Mouse (Mus musculus): ENCODE measurements at regions not wholly inside any gene's neighbourhood (a gene's known extent, or its start where the extent isn't known, plus 50 kb on each side); places are given as distances from the start of the nearest gene placed in this dataset.

DNA sequence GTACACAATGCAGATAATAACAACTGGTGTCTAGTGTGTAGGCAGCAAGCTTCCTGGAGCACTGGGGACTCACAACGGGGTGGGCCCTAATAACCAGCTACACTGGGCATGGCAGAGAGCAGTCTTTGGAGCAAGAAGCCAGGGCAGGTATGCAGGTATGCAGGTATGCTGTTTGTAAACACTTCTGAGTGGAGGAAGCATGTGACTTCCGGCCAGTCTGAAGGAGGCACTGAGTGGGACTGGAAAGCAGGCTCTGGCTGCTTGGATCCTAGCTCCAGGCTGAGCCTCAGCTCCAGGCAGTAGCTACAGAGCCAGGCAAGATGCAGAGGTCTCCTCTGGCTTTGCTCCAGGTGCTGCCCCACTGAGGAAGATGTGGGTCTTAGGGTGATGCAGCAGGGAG is 129.9 kb downstream of the 2410131K14Rik start:
- no peaks in the 10 kb centered on the region for H3K36me3 ChIP-seq
- no peak overlapping the region for H3K4me3 ChIP-seq
- H3K27me3 ChIP-seq, result no peaks in the 10 kb centered on the region
- 62% methylated on average over 2 of the region's 2 CpGs for WGBS
- H3K9me3 ChIP-seq, result no peaks in the 10 kb centered on the region
- H3K4me2 ChIP-seq (replicated peaks), result no peak overlapping the region
- no peak overlapping the region for H3K9ac ChIP-seq (replicated peaks)
- H3K4me1 ChIP-seq, result peaks cover 21% of the 10 kb centered on the region
- no peak overlapping the region for H3K27ac ChIP-seq (replicated peaks)
- no peak for ATAC-seq (replicated peaks)

DNA sequence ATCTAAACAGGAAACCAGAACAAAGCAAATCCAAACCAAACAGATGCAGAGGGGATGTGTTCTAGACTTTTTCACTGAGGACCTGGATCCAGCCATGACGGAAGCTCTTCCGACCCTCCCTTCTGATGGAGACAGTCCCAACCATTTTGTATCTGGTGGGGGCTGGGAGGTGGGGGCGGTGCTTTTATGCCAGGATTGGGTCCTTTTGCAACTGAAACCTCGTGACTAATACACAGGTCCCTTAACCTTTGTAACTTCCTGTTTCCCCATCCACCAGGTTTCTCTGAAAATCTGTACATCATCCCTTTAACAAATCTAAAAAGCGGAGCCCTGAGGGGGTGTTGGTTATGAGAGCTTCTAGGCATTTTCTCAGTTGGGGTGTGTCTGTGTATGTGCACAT is 130.9 kb downstream of the 2410131K14Rik start:
- no peak for ATAC-seq (replicated peaks)
- H3K9me3 ChIP-seq, result no peaks in the 10 kb centered on the region
- H3K4me2 ChIP-seq (replicated peaks), result no peak overlapping the region
- WGBS, result 77% methylated on average over 5 of the region's 5 CpGs
- H3K27ac ChIP-seq (replicated peaks), result no peak overlapping the region
- H3K4me1 ChIP-seq, result peaks cover 28% of the 10 kb centered on the region
- H3K27me3 ChIP-seq, result no peaks in the 10 kb centered on the region
- no peak overlapping the region for H3K4me3 ChIP-seq
- no peaks in the 10 kb centered on the region for H3K36me3 ChIP-seq
- no peak overlapping the region for H3K9ac ChIP-seq (replicated peaks)

DNA sequence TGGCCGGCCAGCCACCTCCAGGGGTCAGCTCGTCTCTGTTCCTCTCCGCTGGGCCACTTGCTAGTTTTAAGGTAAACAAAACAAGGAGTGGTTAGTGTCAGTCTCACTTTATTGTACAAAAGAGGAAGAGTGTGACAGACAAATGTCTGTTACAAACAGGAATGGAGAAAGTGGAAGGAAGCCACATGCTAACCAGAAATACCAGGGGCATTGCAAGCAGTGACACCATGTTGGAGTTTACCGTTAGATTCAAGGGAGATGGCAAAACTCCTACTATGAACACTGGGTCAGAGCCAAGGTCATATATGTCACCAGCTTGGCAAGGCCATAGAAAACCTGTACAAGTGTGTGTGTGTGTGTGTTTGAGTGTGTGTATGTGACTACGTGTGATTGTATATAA is 131.5 kb downstream of the 2410131K14Rik start:
- Histone ChIP-seq H3K4me3 (no peak overlapping the region), H3K36me3 (no peaks in the 10 kb centered on the region), H3K4me2 (replicated peaks) (no peak overlapping the region), H3K9me3 (no peaks in the 10 kb centered on the region), H3K4me1 (peaks cover 31% of the 10 kb centered on the region), H3K9ac (replicated peaks) (no peak overlapping the region), H3K27ac (replicated peaks) (no peak overlapping the region), H3K27me3 (no peaks in the 10 kb centered on the region)
- no peak for ATAC-seq (replicated peaks)
- 74% methylated on average over 5 of the region's 5 CpGs for WGBS

DNA sequence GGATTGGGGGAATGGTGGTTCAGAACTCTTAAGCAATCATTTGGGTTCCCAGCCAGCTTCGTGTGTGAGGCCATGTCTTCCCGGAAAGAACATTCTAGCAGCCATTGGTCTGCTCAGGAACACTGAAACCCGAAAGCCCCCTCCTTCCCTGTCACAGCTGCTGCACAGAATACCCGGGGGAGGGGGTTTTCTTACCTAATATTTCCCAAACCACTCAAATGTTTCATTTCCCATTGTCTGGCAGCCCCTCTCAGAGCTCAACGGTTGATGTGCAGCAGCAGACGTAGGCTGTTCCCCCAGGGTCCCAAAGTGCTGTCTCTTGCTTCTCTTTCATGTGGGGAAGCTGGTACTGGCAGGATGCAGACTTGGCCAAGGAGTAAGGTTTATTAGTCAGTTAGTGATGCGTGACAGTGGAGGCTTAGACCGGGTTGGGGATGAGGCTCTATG is 132.4 kb downstream of the 2410131K14Rik start:
- no peak overlapping the region for H3K27ac ChIP-seq (replicated peaks)
- no peaks in the 10 kb centered on the region for H3K36me3 ChIP-seq
- H3K9me3 ChIP-seq, result no peaks in the 10 kb centered on the region
- H3K4me3 ChIP-seq, result no peak overlapping the region
- H3K4me1 ChIP-seq, result peaks cover 35% of the 10 kb centered on the region
- 54% methylated on average over 8 of the region's 8 CpGs for WGBS
- H3K4me2 ChIP-seq (replicated peaks), result no peak overlapping the region
- H3K9ac ChIP-seq (replicated peaks), result no peak overlapping the region
- no peaks in the 10 kb centered on the region for H3K27me3 ChIP-seq
- no peak for ATAC-seq (replicated peaks)

GRCm38 (mm10) chr5:118379245-118380051 is 134.4 kb downstream of the 2410131K14Rik start:
- no peak overlapping the region for H3K27ac ChIP-seq (replicated peaks)

GRCm38 (mm10) chr5:118380052-118380421 is 135.0 kb downstream of the 2410131K14Rik start:
- peak overlapping the region; percentile 86 for H3K4me2 ChIP-seq (replicated peaks)

More at GRCm38 (mm10) chr5:118379245-118380051, 134.4 kb downstream of the 2410131K14Rik start:
- WGBS, result 35% methylated on average over 24 of the region's 24 CpGs
- no peak overlapping the region for H3K4me3 ChIP-seq
- no peaks in the 10 kb centered on the region for H3K9me3 ChIP-seq
- H3K27me3 ChIP-seq, result no peaks in the 10 kb centered on the region
- H3K9ac ChIP-seq (replicated peaks), result no peak overlapping the region
- no peak for ATAC-seq (replicated peaks)
- no peaks in the 10 kb centered on the region for H3K36me3 ChIP-seq
- H3K4me1 ChIP-seq, result peaks cover 22% of the 10 kb centered on the region
- H3K4me2 ChIP-seq (replicated peaks), result no peak overlapping the region

DNA sequence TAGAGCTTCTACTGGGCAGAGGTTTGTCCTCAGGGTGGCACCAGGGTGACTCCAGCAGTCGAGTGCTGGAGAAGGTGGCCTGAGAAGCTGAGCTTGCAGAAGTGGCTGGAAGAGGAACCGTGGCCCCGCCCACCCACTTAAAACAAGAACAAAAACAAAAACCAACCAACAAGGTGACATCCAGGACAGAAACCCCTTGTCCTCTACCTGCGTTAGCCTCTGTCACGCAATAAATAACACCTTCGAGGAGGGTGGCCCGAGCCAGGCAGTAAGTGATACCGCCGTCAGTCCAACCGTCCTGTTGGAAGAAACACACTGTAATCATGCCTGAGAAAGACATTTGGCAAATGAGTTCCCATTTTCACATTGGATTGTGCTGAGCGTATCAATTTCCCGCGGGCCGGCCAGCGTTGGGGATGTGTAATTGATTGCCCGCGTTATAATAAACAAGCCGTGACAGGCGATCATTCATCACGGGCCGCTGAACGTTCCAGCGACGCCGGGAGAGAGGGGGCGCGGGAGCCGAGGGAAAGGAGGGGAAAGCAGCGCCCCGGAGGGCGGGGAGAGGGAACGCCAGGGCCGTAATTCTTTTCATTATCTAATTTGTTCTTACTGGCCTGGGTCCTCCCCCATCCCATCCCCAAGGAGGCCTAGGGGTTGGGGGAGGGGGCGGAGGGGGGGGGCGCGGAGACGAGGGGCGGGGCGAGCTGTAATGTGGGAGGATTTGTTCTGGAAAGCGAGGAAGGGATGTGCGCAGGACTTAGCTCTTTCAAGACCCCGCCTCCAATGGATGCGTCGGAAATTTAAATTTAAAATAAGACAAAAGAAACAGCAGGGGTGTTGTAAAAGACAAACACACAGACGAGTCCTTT is 135.6 kb downstream of the 2410131K14Rik start:
- peak overlapping the region; percentile 86 for H3K4me2 ChIP-seq (replicated peaks)
- under 1% methylated on average over 43 of the region's 45 CpGs for whole genome bisulfite sequencing

More at GRCm38 (mm10) chr5:118380052-118380421, 135.0 kb downstream of the 2410131K14Rik start:
- peak overlapping the region; percentile 48 for H3K4me3 ChIP-seq
- H3K36me3 ChIP-seq, result no peaks in the 10 kb centered on the region
- H3K27ac ChIP-seq (replicated peaks), result peak overlapping the region; percentile 93
- peak; percentile 12; the same call in 1 of the 2 replicates for ATAC-seq (replicated peaks)
- H3K9ac ChIP-seq (replicated peaks), result peak overlapping the region; percentile 60; the same call in 1 of the 2 replicates
- 27% methylated on average over 5 of the region's 5 CpGs for WGBS
- H3K9me3 ChIP-seq, result no peaks in the 10 kb centered on the region
- H3K27me3 ChIP-seq, result no peaks in the 10 kb centered on the region
- peaks cover 22% of the 10 kb centered on the region for H3K4me1 ChIP-seq

DNA sequence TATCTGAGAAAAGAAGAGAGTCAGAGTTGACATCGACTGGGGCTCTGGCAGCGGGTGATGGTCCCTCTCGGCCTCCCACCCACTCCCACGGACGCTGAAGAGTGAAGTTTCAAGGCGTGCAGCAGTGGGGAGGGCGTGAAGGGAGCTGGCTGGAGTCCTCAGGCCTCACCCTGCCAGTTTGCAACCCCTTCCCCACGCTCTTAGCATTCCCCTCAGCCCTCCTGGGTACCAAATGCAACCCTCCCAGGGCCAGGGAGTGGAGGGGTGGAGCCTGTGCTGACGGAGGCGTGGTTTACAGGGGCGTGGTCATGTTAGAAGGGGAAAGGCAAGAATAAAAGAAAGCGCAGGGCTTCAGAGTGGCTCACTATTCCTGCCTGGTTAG is 136.3 kb downstream of the 2410131K14Rik start:
- Histone ChIP-seq H3K9me3 (no peaks in the 10 kb centered on the region), H3K36me3 (no peaks in the 10 kb centered on the region), H3K9ac (replicated peaks) (peak overlapping the region; percentile 60), H3K4me1 (peaks cover 22% of the 10 kb centered on the region), H3K4me3 (peak overlapping the region; percentile 48), H3K27ac (replicated peaks) (peak overlapping the region; percentile 93), H3K27me3 (no peaks in the 10 kb centered on the region), H3K4me2 (replicated peaks) (peak overlapping the region; percentile 86)
- ATAC-seq (replicated peaks), result peak; percentile 74
- 0% methylated on average over 12 of the region's 12 CpGs for WGBS

More for the DNA sequence above, 135.6 kb downstream of the 2410131K14Rik start:
- peaks cover 22% of the 10 kb centered on the region for H3K4me1 ChIP-seq
- no peaks in the 10 kb centered on the region for H3K27me3 ChIP-seq
- no peaks in the 10 kb centered on the region for H3K36me3 ChIP-seq
- H3K9me3 ChIP-seq, result no peaks in the 10 kb centered on the region
- peak overlapping the region; percentile 60 for H3K9ac ChIP-seq (replicated peaks)
- peak overlapping the region; percentile 48 for H3K4me3 ChIP-seq
- peak overlapping the region; percentile 93 for H3K27ac ChIP-seq (replicated peaks)
- ATAC-seq (replicated peaks), result peak; percentile 79

GRCm38 (mm10) chr5:118386126-118386525 is 141.1 kb downstream of the 2410131K14Rik start:
- Histone ChIP-seq H3K9ac (replicated peaks) (no peak overlapping the region), H3K4me3 (no peak overlapping the region), H3K4me2 (replicated peaks) (no peak overlapping the region), H3K27me3 (no peaks in the 10 kb centered on the region), H3K4me1 (peaks cover 13% of the 10 kb centered on the region), H3K9me3 (no peaks in the 10 kb centered on the region), H3K36me3 (no peaks in the 10 kb centered on the region), H3K27ac (replicated peaks) (no peak overlapping the region)
- 61% methylated on average over 4 of the region's 4 CpGs for WGBS
- ATAC-seq (replicated peaks), result no peak

DNA sequence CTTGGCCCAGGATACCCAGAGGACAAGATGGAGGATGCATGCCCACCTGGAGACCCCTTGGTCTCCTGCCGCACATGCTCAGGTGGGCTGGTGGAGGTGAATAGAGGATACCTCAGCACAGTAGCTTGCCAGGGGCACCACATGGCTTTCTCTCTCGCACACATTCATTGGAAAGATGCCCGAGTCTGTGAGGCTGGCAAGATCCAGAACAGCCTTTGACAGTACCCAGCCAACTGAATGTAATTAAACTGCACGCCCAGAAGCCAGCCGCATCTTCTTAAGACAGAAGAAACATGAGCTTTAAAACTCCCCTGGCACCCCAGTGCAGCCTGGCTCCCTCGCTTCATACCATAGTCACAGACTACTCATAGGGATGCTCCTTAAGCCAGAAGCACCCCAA is 143.4 kb downstream of the 2410131K14Rik start:
- no peak overlapping the region for H3K27ac ChIP-seq (replicated peaks)
- peak; percentile 53 for ATAC-seq (replicated peaks)
- peaks cover 6% of the 10 kb centered on the region for H3K4me1 ChIP-seq
- H3K4me3 ChIP-seq, result no peak overlapping the region
- no peaks in the 10 kb centered on the region for H3K27me3 ChIP-seq
- no peak overlapping the region for H3K9ac ChIP-seq (replicated peaks)
- no peaks in the 10 kb centered on the region for H3K36me3 ChIP-seq
- H3K4me2 ChIP-seq (replicated peaks), result no peak overlapping the region
- WGBS, result 42% methylated on average over 6 of the region's 6 CpGs
- no peaks in the 10 kb centered on the region for H3K9me3 ChIP-seq

GRCm38 (mm10) chr5:118390691-118391373 is 145.8 kb downstream of the 2410131K14Rik start:
- H3K4me3 ChIP-seq, result no peak overlapping the region
- H3K9ac ChIP-seq (replicated peaks), result no peak overlapping the region
- H3K36me3 ChIP-seq, result no peaks in the 10 kb centered on the region
- WGBS, result 91% methylated on average over 7 of the region's 7 CpGs
- no peak for ATAC-seq (replicated peaks)
- H3K4me1 ChIP-seq, result peaks cover 9% of the 10 kb centered on the region
- H3K4me2 ChIP-seq (replicated peaks), result no peak overlapping the region
- H3K27ac ChIP-seq (replicated peaks), result no peak overlapping the region
- H3K9me3 ChIP-seq, result no peaks in the 10 kb centered on the region
- H3K27me3 ChIP-seq, result no peaks in the 10 kb centered on the region

Measured in forebrain, embryonic 15.5 days (tissue).